Mouse (Mus musculus): ENCODE data around the gene Olfr930.

Olfr930 gene

GRCm38 (mm10) chr9:38929509-38929908 lies at the start of gene Olfr930:
TSS of gene Olfr930 (plus strand) at chr9:38929809.
- no peak for DNase-seq (ENCODE audit: low spot score)

GRCm38 (mm10) chr9:38953401-38954123 lies 24.0 kb downstream of the Olfr930 start:
- DNase-seq (ENCODE audit: low spot score): no peak

GRCm38 (mm10) chr9:38954124-38954416 lies 24.5 kb downstream of the Olfr930 start:
- no peak for DNase-seq (ENCODE audit: low spot score)

GRCm38 (mm10) chr9:38972013-38972412 lies 42.4 kb downstream of the Olfr930 start, which contains the start of gene Olfr933:
TSS of gene Olfr933 (plus strand) at chr9:38972313.
- DNase-seq (ENCODE audit: low spot score): no peak
